Mouse (Mus musculus) heart, postnatal 0 days (tissue): ENCODE measurements at regions not wholly inside any gene's neighbourhood (a gene's known extent, or its start where the extent isn't known, plus 50 kb on each side); places are given as distances from the start of the nearest gene placed in this dataset.

Experiments used
- CTCF ChIP-seq: IDR thresholded peaks from 2 replicates; pipeline ENCODE4 v1.5.1; 2016; ENCODE audit warnings: antibody characterized with exemption, control low read depth, low read depth
- EP300 ChIP-seq: IDR thresholded peaks from 2 replicates; pipeline ENCODE4 v1.6.1; 2016; ENCODE audit warnings: antibody characterized with exemption, low read depth

- no peak for TF ChIP-seq CTCF
- no peak for TF ChIP-seq EP300
Observed at GRCm38 (mm10) chr5:42969621-42970020, 263.3 kb upstream of the Cpeb2 start.
